Mouse (Mus musculus) heart, embryonic 11.5 days (tissue): Measurements from ENCODE around the gene Fam129b. TPM values are rescaled to one million over a fixed set of nuclear protein-coding genes. Genes with fewer than 3 reads are reported as not detected.

Experiments used
- ATAC-seq: fragments of 200-750 bp; cut with Nextera tagmentation; replicated peaks from 2 replicates; pipeline ENCODE4 v1.8.0; 2017; ENCODE audit warnings: moderate library complexity; ENCODE audit not compliant: insufficient number of reproducible peaks, low FRiP score, low TSS enrichment
- H3K27ac ChIP-seq: fragments of 300-500 bp; sonication (generic); 2 replicates; pipeline ENCODE4 v1.5.1; 2014; ENCODE audit warnings: mild to moderate bottlenecking, low read depth, low read length
- H3K27me3 ChIP-seq: fragments of 300-500 bp; sonication (generic); 2 replicates; pipeline ENCODE4 v1.6.1; 2014; ENCODE audit warnings: mild to moderate bottlenecking, low read length, mixed read lengths; ENCODE audit not compliant: control insufficient read depth, insufficient read depth
- H3K36me3 ChIP-seq: fragments of 300-500 bp; sonication (generic); 2 replicates; pipeline ENCODE4 v1.6.1; 2014; ENCODE audit warnings: mild to moderate bottlenecking, low read length, moderate library complexity, mixed read lengths; ENCODE audit not compliant: control insufficient read depth, insufficient read depth
- H3K4me1 ChIP-seq: fragments of 300-500 bp; sonication (generic); 2 replicates; pipeline ENCODE4 v1.6.1; 2014; ENCODE audit warnings: low read length; ENCODE audit not compliant: control insufficient read depth, insufficient read depth
- H3K4me2 ChIP-seq: fragments of 300-500 bp; sonication (generic); 2 replicates; pipeline ENCODE4 v1.6.1; 2014; ENCODE audit warnings: mild to moderate bottlenecking, moderate library complexity
- H3K4me3 ChIP-seq: fragments of 300-500 bp; sonication (generic); 2 replicates; pipeline ENCODE4 v1.5.1; 2014; ENCODE audit warnings: low read depth, low read length
- H3K9ac ChIP-seq: fragments of 300-500 bp; sonication (generic); 2 replicates; pipeline ENCODE4 v1.6.1; 2014; ENCODE audit warnings: mild to moderate bottlenecking, low read depth, low read length, moderate library complexity
- H3K9me3 ChIP-seq: fragments of 300-500 bp; sonication (generic); replicated peaks from 2 replicates; pipeline ENCODE4 v1.6.1; 2016; ENCODE audit warnings: low read length; ENCODE audit not compliant: control insufficient read depth
- WGBS: fragments of 180-500 bp; shearing (Covaris S2); extraction: QIAGEN DNeasy Blood & Tissue Kit; methylation state at CpG from one replicate; pipeline ENCODE4 v1.1.7; 2014; ENCODE audit not compliant: insufficient replicate concordance; 5-methylcytosine and 5-hydroxymethylcytosine counted together
- polyA plus RNA-seq: library from polyadenylated mRNA; unstranded; fragments of >200 nt; fragmentation: Nextera tagmentation; extraction: Ambion mirVana; gene quantifications from 2 replicates; pipeline ENCODE4 v1.2.1, GENCODE M21; 2014

Fam129b gene
- polyA plus RNA-seq, 1 experiment from 2014 or later = 21.5 TPM

GRCm38 (mm10) chr2:32855790-32856465, 20.0 kb upstream of the Fam129b start:
- Histone ChIP-seq H3K36me3 (no peaks in the 10 kb centered on the region), H3K27ac (no peak overlapping the region), H3K9me3 (no peaks in the 10 kb centered on the region), H3K4me3 (no peak overlapping the region), H3K4me1 (no peaks in the 10 kb centered on the region), H3K27me3 (peaks cover 16% of the 10 kb centered on the region), H3K9ac (0 out of 2 replicates have a peak overlapping the region, but pooled peaks have one; percentile 28), H3K4me2 (no peak overlapping the region)
- ATAC-seq = no peak
- WGBS = 52% methylated on average over 5 of the region's 5 CpGs

- H3K27ac ChIP-seq = no peak overlapping the region
- H3K4me3 ChIP-seq = no peak overlapping the region
- no peaks in the 10 kb centered on the region for H3K9me3 ChIP-seq
- H3K4me1 ChIP-seq = no peaks in the 10 kb centered on the region
- peaks cover 3% of the 10 kb centered on the region for H3K27me3 ChIP-seq
- H3K9ac ChIP-seq = no peak overlapping the region
- H3K36me3 ChIP-seq = no peaks in the 10 kb centered on the region
- H3K4me2 ChIP-seq = no peak overlapping the region
- ATAC-seq = no peak
- 4% methylated on average over 7 of the region's 7 CpGs for WGBS
Measured at GRCm38 (mm10) chr2:32857584-32857983, 18.3 kb upstream of the Fam129b start.

GRCm38 (mm10) chr2:32859010-32859621, 16.8 kb upstream of the Fam129b start:
- WGBS = 41% methylated on average over 10 of the region's 10 CpGs
- ATAC-seq = no peak
- Histone ChIP-seq H3K4me2 (no peak overlapping the region), H3K4me1 (no peaks in the 10 kb centered on the region), H3K4me3 (no peak overlapping the region), H3K9me3 (no peaks in the 10 kb centered on the region), H3K9ac (no peak overlapping the region), H3K36me3 (no peaks in the 10 kb centered on the region), H3K27ac (no peak overlapping the region), H3K27me3 (no peaks in the 10 kb centered on the region)

GRCm38 (mm10) chr2:32859622-32860012, 16.3 kb upstream of the Fam129b start:
- H3K27me3 ChIP-seq = no peaks in the 10 kb centered on the region
- H3K4me2 ChIP-seq = no peak overlapping the region
- H3K4me1 ChIP-seq = no peaks in the 10 kb centered on the region
- H3K27ac ChIP-seq = no peak overlapping the region
- no peaks in the 10 kb centered on the region for H3K9me3 ChIP-seq
- no peak overlapping the region for H3K9ac ChIP-seq
- no peak overlapping the region for H3K4me3 ChIP-seq
- WGBS = 67% methylated on average over 5 of the region's 5 CpGs
- no peak for ATAC-seq
- no peaks in the 10 kb centered on the region for H3K36me3 ChIP-seq

GRCm38 (mm10) chr2:32860799-32861198, 15.1 kb upstream of the Fam129b start:
- ATAC-seq = no peak
- H3K27me3 ChIP-seq = no peaks in the 10 kb centered on the region
- no peak overlapping the region for H3K4me2 ChIP-seq
- H3K9ac ChIP-seq = no peak overlapping the region
- H3K9me3 ChIP-seq = no peaks in the 10 kb centered on the region
- no peaks in the 10 kb centered on the region for H3K36me3 ChIP-seq
- no peak overlapping the region for H3K4me3 ChIP-seq
- H3K4me1 ChIP-seq = no peaks in the 10 kb centered on the region
- H3K27ac ChIP-seq = no peak overlapping the region
- 76% methylated on average over 8 of the region's 8 CpGs for WGBS

- no peaks in the 10 kb centered on the region for H3K27me3 ChIP-seq
- peaks cover 2% of the 10 kb centered on the region for H3K4me1 ChIP-seq
- WGBS = 85% methylated on average over 3 of the region's 3 CpGs
- H3K4me2 ChIP-seq = no peak overlapping the region
- H3K4me3 ChIP-seq = no peak overlapping the region
- H3K27ac ChIP-seq = no peak overlapping the region
- no peaks in the 10 kb centered on the region for H3K9me3 ChIP-seq
- H3K36me3 ChIP-seq = no peaks in the 10 kb centered on the region
- ATAC-seq = no peak
- H3K9ac ChIP-seq = no peak overlapping the region
Measured at GRCm38 (mm10) chr2:32863317-32863716, 12.6 kb upstream of the Fam129b start.

GRCm38 (mm10) chr2:32864755-32865154, 11.2 kb upstream of the Fam129b start:
- no peaks in the 10 kb centered on the region for H3K27me3 ChIP-seq
- no peak overlapping the region for H3K27ac ChIP-seq
- ATAC-seq = no peak
- H3K9me3 ChIP-seq = no peaks in the 10 kb centered on the region
- H3K4me1 ChIP-seq = peaks cover 12% of the 10 kb centered on the region
- no peak overlapping the region for H3K9ac ChIP-seq
- WGBS = 57% methylated on average over 2 of the region's 2 CpGs
- no peak overlapping the region for H3K4me3 ChIP-seq
- H3K36me3 ChIP-seq = no peaks in the 10 kb centered on the region
- H3K4me2 ChIP-seq = no peak overlapping the region

- Histone ChIP-seq H3K9me3 (no peaks in the 10 kb centered on the region), H3K4me1 (peaks cover 18% of the 10 kb centered on the region), H3K27ac (no peak overlapping the region), H3K4me2 (no peak overlapping the region), H3K27me3 (no peaks in the 10 kb centered on the region), H3K36me3 (no peaks in the 10 kb centered on the region), H3K4me3 (no peak overlapping the region), H3K9ac (no peak overlapping the region)
- no peak for ATAC-seq
- 69% methylated on average over 4 of the region's 4 CpGs for WGBS
Measured at GRCm38 (mm10) chr2:32867354-32867753, 8.6 kb upstream of the Fam129b start.
